Mouse (Mus musculus) lung, postnatal 0 days (tissue): ENCODE results near the gene Nyap2.

Experiments
- CTCF ChIP-seq: IDR thresholded peaks from 2 replicates; pipeline ENCODE4 v1.5.1; 2016; ENCODE audit warnings: antibody characterized with exemption, mild to moderate bottlenecking
- EP300 ChIP-seq: IDR thresholded peaks from 2 replicates; pipeline ENCODE4 v1.6.1; 2016; ENCODE audit warnings: antibody characterized with exemption, mild to moderate bottlenecking, control low read depth

GRCm38 (mm10) chr1:81280978-81281377, 204.2 kb downstream of the Nyap2 start:
- TF ChIP-seq CTCF, result no peak
- TF ChIP-seq EP300, result no peak
